Mouse (Mus musculus) kidney, embryonic 16.5 days (tissue): Measurements from ENCODE around the gene 0610009B22Rik. TPM values are rescaled to one million over a fixed set of nuclear protein-coding genes. Genes with fewer than 3 reads are reported as not detected.

Source experiments
- ATAC-seq: fragments of 200-750 bp; cut with Nextera tagmentation; 2 replicates; pipeline ENCODE4 v1.8.0; 2017; ENCODE audit warnings: moderate TSS enrichment; ENCODE audit not compliant: low FRiP score, low TSS enrichment
- H3K27ac ChIP-seq: fragments of 300-500 bp; sonication (generic); 2 replicates; pipeline ENCODE4 v1.5.1; 2014; ENCODE audit warnings: low read length
- H3K27me3 ChIP-seq: fragments of 300-500 bp; sonication (generic); 2 replicates; pipeline ENCODE4 v1.6.1; 2014; ENCODE audit warnings: low read length, control low read depth, mixed read lengths; ENCODE audit not compliant: insufficient read depth
- H3K36me3 ChIP-seq: fragments of 300-500 bp; sonication (generic); 2 replicates; pipeline ENCODE4 v1.6.1; 2014; ENCODE audit warnings: low read length, control low read depth, mixed read lengths; ENCODE audit not compliant: insufficient read depth
- H3K4me1 ChIP-seq: fragments of 300-500 bp; sonication (generic); 2 replicates; pipeline ENCODE4 v1.6.1; 2014; ENCODE audit warnings: low read length, control low read depth, mixed read lengths; ENCODE audit not compliant: insufficient read depth
- H3K4me2 ChIP-seq: fragments of 300-500 bp; sonication (generic); replicated peaks from 2 replicates; pipeline ENCODE4 v1.6.1; 2014; ENCODE audit warnings: low read depth, low read length
- H3K4me3 ChIP-seq: fragments of 300-500 bp; sonication (generic); 2 replicates; pipeline ENCODE4 v1.5.1; 2014; ENCODE audit warnings: mild to moderate bottlenecking, low read length
- H3K9ac ChIP-seq: fragments of 300-500 bp; sonication (generic); replicated peaks from 2 replicates; pipeline ENCODE4 v1.6.1; 2014; ENCODE audit warnings: low read length
- H3K9me3 ChIP-seq: fragments of 300-500 bp; sonication (generic); 2 replicates; pipeline ENCODE4 v1.6.1; 2016; ENCODE audit warnings: low read length, control low read depth
- WGBS: fragments of 180-500 bp; shearing (Covaris S2); extraction: QIAGEN DNeasy Blood & Tissue Kit; methylation state at CpG from one replicate; pipeline ENCODE4 v1.1.7; 2014; 5-methylcytosine and 5-hydroxymethylcytosine counted together
- polyA plus RNA-seq: library from polyadenylated mRNA; unstranded; fragments of >200 nt; fragmentation: Nextera tagmentation; extraction: Ambion mirVana; gene quantifications from 2 replicates; pipeline ENCODE4 v1.2.1, GENCODE M21; 2015

The 0610009B22Rik gene
- polyA plus RNA-seq, 1 experiment from 2014 or later: 105 TPM

DNA sequence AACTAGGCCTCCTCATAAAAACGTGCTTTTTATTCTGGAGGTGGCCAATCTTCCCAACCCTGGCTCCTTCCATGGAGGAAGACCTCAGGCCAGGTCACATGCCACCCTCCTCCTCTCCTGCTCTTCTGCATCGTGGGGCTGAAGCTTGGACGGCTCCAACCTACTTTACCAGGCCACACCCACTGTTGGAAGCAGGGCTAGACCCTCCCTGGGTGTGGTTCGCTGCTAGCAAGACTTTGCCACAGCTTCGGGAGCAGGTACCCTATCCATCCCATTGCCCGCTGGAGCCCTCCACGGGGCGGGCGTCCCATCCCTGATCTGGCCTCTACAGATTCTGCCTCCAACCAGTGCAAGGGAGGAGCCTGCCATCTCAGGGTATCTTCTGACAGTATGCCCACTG, 45.5 kb downstream of the 0610009B22Rik start:
- Histone ChIP-seq H3K27me3 (no peaks in the 10 kb centered on the region), H3K9me3 (no peaks in the 10 kb centered on the region), H3K4me1 (peaks cover 22% of the 10 kb centered on the region), H3K4me2 (no peak overlapping the region), H3K27ac (no peak overlapping the region), H3K36me3 (peaks cover 23% of the 10 kb centered on the region), H3K9ac (no peak overlapping the region), H3K4me3 (no peak overlapping the region)
- WGBS: 74% methylated on average over 9 of the region's 9 CpGs
- no peak for ATAC-seq

- WGBS: 83% methylated on average over 7 of the region's 7 CpGs
- peaks cover 23% of the 10 kb centered on the region for H3K36me3 ChIP-seq
- no peaks in the 10 kb centered on the region for H3K27me3 ChIP-seq
- H3K9ac ChIP-seq: no peak overlapping the region
- peaks cover 25% of the 10 kb centered on the region for H3K4me1 ChIP-seq
- no peaks in the 10 kb centered on the region for H3K9me3 ChIP-seq
- H3K4me2 ChIP-seq: no peak overlapping the region
- ATAC-seq: no peak
- H3K27ac ChIP-seq: no peak overlapping the region
- H3K4me3 ChIP-seq: no peak overlapping the region
Observed at GRCm38 (mm10) chr11:51640748-51641147, 47.9 kb downstream of the 0610009B22Rik start.

- H3K27me3 ChIP-seq: no peaks in the 10 kb centered on the region
- H3K9me3 ChIP-seq: no peaks in the 10 kb centered on the region
- H3K4me1 ChIP-seq: peaks cover 25% of the 10 kb centered on the region
- peaks cover 7% of the 10 kb centered on the region; the same call in 1 of the 2 replicates for H3K36me3 ChIP-seq
- WGBS: 67% methylated on average over 5 of the region's 5 CpGs
- H3K4me2 ChIP-seq: peak overlapping the region; percentile 38
- peak overlapping the region; percentile 80 for H3K27ac ChIP-seq
- H3K4me3 ChIP-seq: no peak overlapping the region
- H3K9ac ChIP-seq: no peak overlapping the region
- ATAC-seq: no peak
Observed at GRCm38 (mm10) chr11:51638497-51638896, 50.2 kb downstream of the 0610009B22Rik start.

DNA sequence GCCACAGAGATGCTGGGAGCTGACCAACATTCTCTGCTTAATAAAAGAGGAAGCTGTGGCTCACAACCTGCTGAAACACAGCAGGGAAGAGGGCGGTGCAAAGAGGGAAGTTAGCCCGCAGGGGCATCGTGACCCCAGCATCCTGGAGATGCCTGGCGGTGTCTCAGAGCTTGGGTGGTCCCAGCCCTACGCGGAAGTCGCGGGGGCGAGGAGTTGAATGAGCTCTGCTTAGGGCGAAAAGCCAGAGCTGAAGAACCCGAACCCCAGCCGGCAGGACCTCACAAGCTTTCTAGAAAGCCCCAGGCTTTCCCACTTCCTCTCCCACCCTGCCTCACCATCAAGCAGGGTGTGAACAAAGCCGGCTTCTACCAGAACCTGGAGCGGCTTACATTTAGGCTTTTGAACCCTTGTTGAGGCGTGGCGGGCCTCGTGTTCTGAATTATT, 50.7 kb downstream of the 0610009B22Rik start:
- Histone ChIP-seq H3K4me2 (peak overlapping the region; percentile 38), H3K9me3 (no peaks in the 10 kb centered on the region), H3K4me3 (peak overlapping the region; percentile 12), H3K4me1 (peaks cover 24% of the 10 kb centered on the region), H3K27me3 (no peaks in the 10 kb centered on the region), H3K27ac (peak overlapping the region; percentile 80), H3K36me3 (peaks cover 4% of the 10 kb centered on the region; the same call in 1 of the 2 replicates), H3K9ac (peak overlapping the region; percentile 34)
- 5% methylated on average over 17 of the region's 17 CpGs for WGBS
- no peak for ATAC-seq

DNA sequence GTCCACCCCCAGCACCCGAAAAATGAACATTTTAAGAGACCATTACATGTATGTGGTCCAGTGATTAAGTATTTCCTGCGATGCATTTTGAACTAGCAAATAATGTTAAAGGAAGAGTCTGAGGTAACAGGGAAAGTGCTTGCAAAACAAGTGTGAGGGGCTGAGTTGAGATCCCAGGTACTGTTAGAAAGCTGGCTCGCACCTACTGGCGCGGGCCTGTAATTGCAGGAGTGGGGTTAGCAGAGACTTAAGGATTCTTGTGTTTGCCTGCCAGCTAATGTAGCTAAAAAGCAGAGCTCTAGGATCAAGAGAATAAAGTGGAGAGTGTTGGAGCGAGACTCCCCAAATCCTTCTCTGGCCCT, 52.4 kb downstream of the 0610009B22Rik start:
- Histone ChIP-seq H3K27ac (peak overlapping the region; percentile 87), H3K4me1 (peaks cover 38% of the 10 kb centered on the region), H3K36me3 (peaks cover 4% of the 10 kb centered on the region; the same call in 1 of the 2 replicates), H3K9ac (peak overlapping the region; percentile 85), H3K9me3 (no peaks in the 10 kb centered on the region), H3K4me3 (peak overlapping the region; percentile 86), H3K27me3 (no peaks in the 10 kb centered on the region), H3K4me2 (peak overlapping the region; percentile 92)
- WGBS: 6% methylated on average over 6 of the region's 6 CpGs
- ATAC-seq: peak; percentile 36; the same call in 1 of the 2 replicates

DNA sequence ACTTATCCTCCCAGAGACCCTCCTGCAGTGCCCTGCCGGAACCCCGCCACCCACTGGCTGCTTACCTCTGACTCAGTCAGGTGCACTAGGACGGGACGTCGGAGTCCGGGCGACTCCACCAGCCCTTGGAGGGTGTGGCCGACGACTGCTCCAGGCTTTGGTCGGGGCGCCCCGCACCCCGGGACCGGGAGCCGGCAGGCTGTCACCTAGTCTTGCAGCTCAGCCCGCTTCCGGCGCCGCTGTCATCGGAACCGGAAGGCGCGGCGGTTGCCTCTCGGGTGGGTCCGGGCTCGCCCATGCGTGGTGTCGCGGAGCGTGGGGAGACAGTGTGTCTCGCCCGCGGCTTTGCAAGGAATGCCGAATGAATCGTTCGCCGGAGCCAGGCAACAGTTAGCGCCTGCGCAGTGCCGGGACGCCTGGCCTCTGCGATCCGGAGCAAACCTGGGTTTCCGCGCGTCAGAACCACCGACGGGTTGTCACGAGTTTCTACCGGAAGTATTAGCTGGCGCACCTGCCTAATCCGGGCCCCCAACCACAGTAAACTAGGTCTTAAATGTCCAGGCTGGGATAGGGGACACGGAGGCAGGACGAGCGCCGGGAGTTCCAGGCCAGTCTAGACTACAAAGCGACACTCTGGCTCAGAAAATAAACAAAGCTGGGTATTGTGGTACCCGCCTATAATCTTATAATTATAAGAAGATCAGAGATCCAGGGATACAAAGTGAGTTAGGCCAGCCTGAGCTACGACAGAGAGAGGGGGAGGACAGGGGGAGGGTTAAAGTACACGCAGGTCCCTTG, 53.0 kb downstream of the 0610009B22Rik start, which contains the start of gene Rmnd5b:
Gene Rmnd5b, minus strand, starts transcription at position 372 of the 798 bp plus-strand sequence.
- no peaks in the 10 kb centered on the region for H3K9me3 ChIP-seq
- under 1% methylated on average over 58 of the region's 61 CpGs for WGBS
- H3K4me1 ChIP-seq: peaks cover 41% of the 10 kb centered on the region
- H3K4me3 ChIP-seq: peak within 1 kb of the TSS; percentile 86
- peaks cover 4% of the 10 kb centered on the region; the same call in 1 of the 2 replicates for H3K36me3 ChIP-seq
- H3K4me2 ChIP-seq: peak within 1 kb of the TSS; percentile 92
- peak; percentile 70 for ATAC-seq
- H3K9ac ChIP-seq: peak within 1 kb of the TSS; percentile 85
- no peaks in the 10 kb centered on the region for H3K27me3 ChIP-seq
- peak within 1 kb of the TSS; percentile 87 for H3K27ac ChIP-seq

Other genes starting within 250 kb of the 0610009B22Rik start
- 25.0 and 26.2 TPM in 2 replicates for gene Phykpl, start 104.1 kb downstream of the 0610009B22Rik start, polyA plus RNA-seq
- gene Hnrnpab, start 82.0 kb downstream of the 0610009B22Rik start, polyA plus RNA-seq: 343 and 374 TPM in 2 replicates
- 156 and 158 TPM in 2 replicates for gene Nhp2, start 69.1 kb downstream of the 0610009B22Rik start, polyA plus RNA-seq
- gene Rmnd5b, start 53.0 kb downstream of the 0610009B22Rik start, polyA plus RNA-seq: 48.9 and 51.9 TPM in 2 replicates
- gene N4bp3, start 38.0 kb downstream of the 0610009B22Rik start, polyA plus RNA-seq: 30.9 and 34.1 TPM in 2 replicates
- 4.0 and 4.5 TPM in 2 replicates for gene D930048N14Rik, start 37.9 kb downstream of the 0610009B22Rik start, polyA plus RNA-seq
- gene Sec24a, start 74.8 kb upstream of the 0610009B22Rik start, polyA plus RNA-seq: 11.7 and 15.7 TPM in 2 replicates
- gene Sar1b, start 74.8 kb upstream of the 0610009B22Rik start, polyA plus RNA-seq: 109 and 113 TPM in 2 replicates
- gene Jade2, start 168.8 kb upstream of the 0610009B22Rik start, polyA plus RNA-seq: 0.87 and 1.1 TPM in 2 replicates